Mouse (Mus musculus) c-Kit-negative CD71-positive TER-119-positive erythroid progenitor cells, embryonic 14.5 days (primary cell): Measurements from ENCODE around the gene Tmem231.

Experiments used
- DNase-seq: peaks from one replicate; pipeline ENCODE4 v3.0.0-alpha.2; 2013; ENCODE audit warnings: low read depth, low spot score

The Tmem231 gene

DNA sequence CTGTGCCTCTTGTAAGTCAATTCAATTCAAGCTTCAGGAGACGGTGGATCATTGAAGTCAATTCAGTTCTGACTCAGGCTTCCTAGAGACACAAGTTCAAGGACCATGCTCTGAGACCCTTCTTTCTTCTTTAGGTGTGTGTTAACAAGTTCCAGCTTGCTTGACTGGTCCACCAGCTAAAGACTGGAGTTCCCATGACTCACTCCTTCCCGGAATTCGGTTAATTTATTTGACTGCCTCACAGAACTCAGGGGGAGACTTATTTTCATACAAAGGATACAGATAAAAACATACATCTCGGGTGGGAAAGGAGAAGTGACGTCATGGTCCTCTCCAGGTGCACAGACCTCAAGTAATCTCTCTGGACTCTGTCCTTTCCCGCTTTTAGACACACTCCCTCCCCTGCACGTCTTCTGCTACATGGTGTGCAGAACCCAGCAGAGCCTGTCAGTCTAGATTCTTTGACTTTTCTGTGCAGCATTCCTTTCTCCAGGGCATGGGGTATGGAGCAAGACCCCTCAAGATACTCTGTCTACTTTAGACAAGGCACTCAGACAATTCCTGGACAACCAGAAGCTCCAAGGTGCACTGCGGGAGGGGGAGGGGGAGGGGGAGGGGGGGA is 28.1 kb downstream of the Tmem231 start:
- no peak for DNase-seq

DNA sequence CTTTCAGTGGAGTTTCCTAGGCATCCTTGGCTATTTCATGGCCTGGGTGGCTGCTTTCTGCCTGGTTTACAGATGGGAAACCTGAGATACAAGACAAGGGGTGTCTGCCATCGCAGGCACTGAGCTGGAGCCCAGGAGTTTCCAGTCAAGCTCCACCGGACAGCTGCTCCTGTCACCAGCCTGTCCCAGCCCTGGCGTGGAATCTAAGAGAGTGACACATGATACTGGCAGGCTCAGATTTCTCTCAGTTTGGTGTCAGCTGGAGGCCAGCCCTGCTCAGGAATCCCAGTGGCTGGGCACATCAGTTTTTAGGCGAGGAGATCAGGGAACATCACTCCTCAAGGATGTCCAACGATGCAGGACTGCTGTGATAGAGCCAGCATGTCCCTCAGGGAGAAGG is 31.6 kb downstream of the Tmem231 start:
- DNase-seq = no peak

- no peak for DNase-seq
Measured at GRCm38 (mm10) chr8:111898586-111898985, 35.1 kb downstream of the Tmem231 start.

- DNase-seq = no peak
Measured at GRCm38 (mm10) chr8:111894955-111895354, 38.7 kb downstream of the Tmem231 start.

DNA sequence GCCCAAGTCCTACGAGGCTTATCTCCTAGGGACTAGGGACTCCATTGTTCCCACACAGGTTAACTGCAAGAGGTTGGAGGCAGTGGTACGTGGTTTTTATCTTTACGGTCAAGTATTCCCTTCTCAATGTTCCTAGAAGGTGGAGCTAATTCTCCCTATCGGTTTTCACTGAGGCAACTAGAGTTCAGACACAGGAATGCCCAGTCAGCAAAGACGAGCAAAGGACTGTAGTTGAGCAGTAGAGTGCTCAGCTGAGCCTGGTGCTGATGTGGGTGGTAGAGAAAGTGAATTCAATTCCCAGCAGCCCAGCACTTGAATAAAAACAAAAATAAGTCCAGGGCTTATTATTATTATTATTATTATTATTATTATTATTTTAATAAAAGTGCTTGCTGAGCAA is 41.1 kb downstream of the Tmem231 start:
- DNase-seq = no peak

DNA sequence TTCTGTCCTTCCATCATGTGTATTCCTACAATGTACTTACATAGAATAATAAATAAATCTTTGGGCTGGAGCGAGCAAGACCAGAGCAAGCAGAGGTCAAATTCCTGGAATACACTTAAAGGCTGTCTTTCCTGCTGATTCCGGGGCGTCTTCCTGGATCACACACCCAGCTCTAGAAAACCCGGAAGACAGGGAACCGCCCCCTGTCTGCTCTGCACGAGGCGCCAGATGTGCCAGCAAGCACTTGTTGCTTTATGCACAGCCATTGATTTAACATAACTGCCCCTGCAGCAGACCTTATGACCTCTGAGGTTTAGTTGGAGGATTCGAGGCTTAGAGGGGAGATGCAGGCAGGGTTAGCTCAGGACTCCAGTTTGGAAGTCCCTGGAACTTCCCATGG is 41.7 kb downstream of the Tmem231 start:
- no peak for DNase-seq

GRCm38 (mm10) chr8:111890911-111891303 is 42.8 kb downstream of the Tmem231 start:
- DNase-seq = no peak

- no peak for DNase-seq
Measured at GRCm38 (mm10) chr8:111889931-111890910, 43.5 kb downstream of the Tmem231 start.

GRCm38 (mm10) chr8:111888091-111888650 is 45.5 kb downstream of the Tmem231 start:
- DNase-seq = no peak

GRCm38 (mm10) chr8:111887479-111887878 is 46.2 kb downstream of the Tmem231 start:
- no peak for DNase-seq

DNA sequence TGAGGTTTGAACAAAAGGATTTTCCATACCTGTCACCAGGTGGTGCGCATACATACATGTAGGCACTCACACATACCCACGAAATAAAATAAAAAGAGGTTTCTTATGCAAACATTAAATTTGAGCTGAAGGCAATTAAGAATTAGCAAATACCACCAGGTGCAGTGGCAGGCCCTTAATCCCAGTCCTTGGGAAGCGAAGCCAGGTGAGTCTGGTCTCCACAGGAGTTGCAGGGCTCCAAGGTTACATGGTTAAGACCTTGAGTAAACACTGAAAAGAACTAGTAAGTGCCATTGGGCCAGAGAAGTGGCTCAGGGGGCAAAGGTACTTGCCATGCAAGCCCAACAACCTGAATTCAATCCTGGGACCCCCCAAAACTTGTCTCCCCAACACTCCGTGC is 50.1 kb downstream of the Tmem231 start:
- no peak for DNase-seq

- no peak for DNase-seq
Measured at GRCm38 (mm10) chr8:111881591-111881990, 52.1 kb downstream of the Tmem231 start.

GRCm38 (mm10) chr8:111877711-111878110 is 56.0 kb downstream of the Tmem231 start:
- DNase-seq = no peak

GRCm38 (mm10) chr8:111876355-111876948 is 57.2 kb downstream of the Tmem231 start, which contains the start of gene Tmem170:
Gene Tmem170, minus strand, starts transcription at chr8:111876750.
- peak; percentile 100 for DNase-seq

DNA sequence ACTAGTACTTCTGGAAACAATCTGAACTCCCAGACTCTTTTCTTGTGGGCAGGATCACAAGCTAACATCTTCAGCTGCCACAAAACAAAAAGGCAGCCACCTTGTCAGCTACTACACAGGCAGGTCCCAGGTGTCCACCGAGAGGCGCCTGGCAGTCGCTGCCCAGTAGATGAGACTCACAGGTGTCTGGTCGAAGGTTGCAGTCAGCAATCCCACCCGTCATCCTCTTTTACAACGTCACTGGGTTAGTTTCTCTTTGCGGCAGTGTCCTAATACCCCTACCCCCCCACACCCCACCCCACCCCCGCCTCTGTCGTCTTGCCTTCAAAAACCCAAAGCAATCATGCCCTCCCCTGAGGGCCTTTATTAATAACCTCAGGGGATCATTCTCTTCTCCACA is 57.9 kb downstream of the Tmem231 start:
- DNase-seq = no peak

DNA sequence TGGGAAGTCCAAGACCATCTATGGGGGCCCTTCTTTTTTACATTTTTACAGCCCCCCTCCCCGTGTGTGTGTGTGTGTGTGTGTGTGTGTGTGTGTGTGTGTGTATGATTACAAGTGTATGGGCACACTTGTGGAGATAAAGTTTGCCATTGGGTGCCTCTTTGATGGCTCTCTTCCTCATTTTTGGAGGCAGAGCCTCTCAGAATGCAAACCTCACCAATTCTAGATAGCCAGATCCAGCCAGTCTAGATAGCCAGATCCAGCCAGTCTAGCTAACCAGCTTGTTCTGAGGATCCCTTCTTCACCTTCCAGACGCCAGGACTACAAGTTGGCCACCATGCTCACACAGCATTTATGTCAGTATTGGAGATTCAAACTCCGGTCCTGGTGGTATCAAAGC is 62.4 kb downstream of the Tmem231 start:
- DNase-seq = no peak

DNA sequence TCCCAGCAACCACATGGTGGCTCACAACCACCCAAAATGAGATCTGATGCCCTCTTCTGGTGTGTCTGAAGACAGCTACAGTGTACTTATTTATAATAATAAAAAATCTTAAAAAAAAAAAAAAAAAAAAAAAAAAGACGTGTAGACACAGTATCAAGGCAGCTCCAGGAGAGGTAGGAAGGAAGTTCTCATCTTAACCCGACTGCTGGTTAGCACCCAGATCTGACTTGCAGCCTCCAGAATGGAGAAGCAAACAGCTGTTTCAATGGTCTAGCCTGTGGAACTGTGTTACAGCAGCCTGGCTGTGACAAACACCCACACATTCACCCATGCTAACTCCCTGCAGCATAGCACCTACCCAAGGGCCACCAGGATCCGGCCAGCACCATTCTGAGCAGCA is 63.3 kb downstream of the Tmem231 start:
- no peak for DNase-seq

GRCm38 (mm10) chr8:111868664-111869063 is 65.0 kb downstream of the Tmem231 start:
- DNase-seq = no peak

- DNase-seq = no peak
Measured at GRCm38 (mm10) chr8:111865857-111866256, 67.8 kb downstream of the Tmem231 start.

DNA sequence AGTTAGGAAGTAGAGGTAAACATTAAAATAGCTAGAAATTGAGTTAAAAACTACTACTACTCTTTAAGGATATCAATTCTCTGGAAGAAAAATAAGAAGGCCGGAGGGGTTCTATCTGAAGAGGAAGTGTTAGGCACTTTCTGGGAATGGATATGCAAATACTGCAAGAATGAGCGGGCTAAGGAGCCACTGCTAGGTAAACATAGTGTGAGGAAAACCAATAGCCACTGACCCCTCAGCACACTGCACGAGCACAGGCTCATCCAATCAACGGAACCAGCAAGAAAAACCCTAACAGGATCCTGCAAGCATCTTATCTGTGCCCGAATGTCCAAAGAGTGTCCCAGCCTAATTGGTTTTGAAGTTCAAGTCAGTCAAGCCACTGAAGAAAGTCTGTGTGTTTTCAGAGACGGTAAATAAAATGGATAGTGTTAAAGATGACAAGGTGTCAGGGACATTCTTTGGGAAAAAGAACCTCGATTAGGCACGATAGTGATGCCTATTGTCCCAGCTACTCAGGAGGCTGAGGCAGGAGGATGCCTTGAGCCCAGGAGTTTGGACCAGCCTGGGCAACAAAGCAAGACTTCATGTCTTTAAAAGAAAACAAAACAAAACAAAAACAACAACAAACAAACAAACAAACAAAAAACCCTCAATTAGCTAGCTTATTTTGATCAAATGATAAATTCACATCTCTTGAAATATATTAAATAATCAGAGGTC is 68.4 kb downstream of the Tmem231 start:
- no peak for DNase-seq

- no peak for DNase-seq
Measured at GRCm38 (mm10) chr8:111864648-111865047, 69.0 kb downstream of the Tmem231 start.
